In genomic region chr5:139825947-139826346, GRCm38 (mm10) we compare ENCODE assay signal across 8 mouse cellular contexts. TPM values are rescaled to one million over a fixed set of nuclear protein-coding genes. Genes with fewer than 3 reads are reported as not detected.
DNase-seq lines count a peak whose midpoint lies in the region; ATAC-seq and TF ChIP-seq lines count a peak whose summit lies in the region.

No protein-coding gene starts in this region.

- WGBS in kidney, embryonic 15.5 days = 42% methylated on average over 11 of the region's 11 CpGs
- 43% methylated on average over 11 of the region's 11 CpGs for WGBS in hindbrain, embryonic 14.5 days
- WGBS in midbrain, embryonic 14.5 days = 48% methylated on average over 11 of the region's 11 CpGs

- H3K4me2 ChIP-seq in kidney, embryonic 15.5 days = peak overlapping the region; percentile 67
- H3K4me2 ChIP-seq in hindbrain, embryonic 14.5 days (replicated peaks) = peak overlapping the region; percentile 97
- peak overlapping the region; percentile 95 for H3K4me2 ChIP-seq in midbrain, embryonic 14.5 days (ENCODE audit: low read length)

- peak overlapping the region; percentile 93 for H3K4me3 ChIP-seq in kidney, embryonic 15.5 days (replicated peaks)
- peak overlapping the region; percentile 86 for H3K4me3 ChIP-seq in hindbrain, embryonic 14.5 days (replicated peaks; ENCODE audit: low read length)
- H3K4me3 ChIP-seq in midbrain, embryonic 14.5 days (replicated peaks; ENCODE audit: low read depth, low read length) = peak overlapping the region; percentile 87

- ATAC-seq in kidney, embryonic 15.5 days (replicated peaks; ENCODE audit: low FRiP score) = no peak
- ATAC-seq in hindbrain, embryonic 14.5 days (ENCODE audit: low FRiP score) = no peak
- ATAC-seq in midbrain, embryonic 14.5 days (ENCODE audit: low FRiP score, low TSS enrichment) = no peak
- ATAC-seq in activated CD4-positive, CD25-positive, alpha-beta regulatory T cell, adult 4 months = no peak

- H3K27me3 ChIP-seq in kidney, embryonic 15.5 days = no peaks in the 10 kb centered on the region
- H3K27me3 ChIP-seq in hindbrain, embryonic 14.5 days (ENCODE audit: control insufficient read depth, insufficient read depth, low read length) = no peaks in the 10 kb centered on the region
- no peaks in the 10 kb centered on the region for H3K27me3 ChIP-seq in midbrain, embryonic 14.5 days (ENCODE audit: control insufficient read depth, insufficient read depth, low read length)

- no peak for TF ChIP-seq POLR2A in brain, embryonic 14.5 days (IDR thresholded peaks at IDR 0.05; ENCODE audit: borderline replicate concordance, extremely low read depth, insufficient read depth, insufficient read length, poor library complexity, severe bottlenecking)

- TF ChIP-seq CTCF in brain, embryonic 14.5 days (IDR thresholded peaks at IDR 0.05; ENCODE audit: borderline replicate concordance, extremely low read depth, insufficient read depth, insufficient read length) = no peak

- peak overlapping the region; percentile 81 for H3K9ac ChIP-seq in kidney, embryonic 15.5 days
- peak overlapping the region; percentile 89 for H3K9ac ChIP-seq in hindbrain, embryonic 14.5 days
- peak overlapping the region; percentile 73 for H3K9ac ChIP-seq in midbrain, embryonic 14.5 days (replicated peaks; ENCODE audit: low read length)

- peaks cover 34% of the 10 kb centered on the region for H3K36me3 ChIP-seq in kidney, embryonic 15.5 days
- peaks cover 27% of the 10 kb centered on the region for H3K36me3 ChIP-seq in hindbrain, embryonic 14.5 days (replicated peaks; ENCODE audit: control insufficient read depth, insufficient read depth)
- peaks cover 37% of the 10 kb centered on the region for H3K36me3 ChIP-seq in midbrain, embryonic 14.5 days (ENCODE audit: control insufficient read depth, insufficient read depth, low read length)

- no peaks in the 10 kb centered on the region for H3K9me3 ChIP-seq in kidney, embryonic 15.5 days (replicated peaks)
- no peaks in the 10 kb centered on the region for H3K9me3 ChIP-seq in hindbrain, embryonic 14.5 days (ENCODE audit: control insufficient read depth, low read length)
- no peaks in the 10 kb centered on the region for H3K9me3 ChIP-seq in midbrain, embryonic 14.5 days (ENCODE audit: control insufficient read depth, low read length)

- DNase-seq in kidney, adult 18-20 months = no peak
- DNase-seq in brain, embryonic 14.5 days (ENCODE audit: low read depth) = peak; percentile 7
- DNase-seq in hindbrain, embryonic 14.5 days (ENCODE audit: low spot score) = no peak
- DNase-seq in midbrain, embryonic 14.5 days = no peak
- no peak for DNase-seq in thymus, postnatal 0 days (ENCODE audit: low spot score)
- DNase-seq in left cerebral cortex, adult 11 months (ENCODE audit: low spot score) = no peak

- H3K4me1 ChIP-seq in kidney, embryonic 15.5 days = peaks cover 24% of the 10 kb centered on the region
- H3K4me1 ChIP-seq in hindbrain, embryonic 14.5 days (replicated peaks; ENCODE audit: control insufficient read depth, insufficient read depth, low read length) = peaks cover 14% of the 10 kb centered on the region
- peaks cover 11% of the 10 kb centered on the region for H3K4me1 ChIP-seq in midbrain, embryonic 14.5 days (ENCODE audit: control insufficient read depth, insufficient read depth, low read length)

- no peak overlapping the region for H3K27ac ChIP-seq in kidney, embryonic 15.5 days
- peak overlapping the region; percentile 80; the same call in 1 of the 2 replicates for H3K27ac ChIP-seq in hindbrain, embryonic 14.5 days
- peak overlapping the region; percentile 78 for H3K27ac ChIP-seq in midbrain, embryonic 14.5 days (replicated peaks; ENCODE audit: low read depth, low read length)

RNA-seq across cellular contexts. Expression of gene Gm26938, which starts 0.3 kb away (rescaled TPM):
- polyA plus RNA-seq in kidney, embryonic 15.5 days (2015; fragmentation: Nextera tagmentation; extraction: Ambion mirVana) = not detected in 2 replicates
- 0.53 TPM in 1 of 2 replicates, not detected in the other for polyA plus RNA-seq in brain, embryonic 14.5 days (2012; rRNA removed)
- 0.29 and 0.31 TPM in 2 replicates for polyA plus RNA-seq in hindbrain, embryonic 14.5 days (2014; fragmentation: Nextera tagmentation; extraction: Ambion mirVana)
- polyA plus RNA-seq in midbrain, embryonic 14.5 days (2014; fragmentation: Nextera tagmentation; extraction: Ambion mirVana) = 0.43 and 0.62 TPM in 2 replicates
- not detected for polyA plus RNA-seq in activated CD4-positive, CD25-positive, alpha-beta regulatory T cell, adult 4 months (2017; shearing (Covaris generic))
- not detected in 2 replicates for polyA plus RNA-seq in thymus, postnatal 0 days (2015; fragmentation: Nextera tagmentation; extraction: Ambion mirVana)

RNA-seq across cellular contexts. Expression of gene Psmg3, which starts 0.7 kb away (rescaled TPM):
- polyA plus RNA-seq in kidney, embryonic 15.5 days (2015; fragmentation: Nextera tagmentation; extraction: Ambion mirVana) = 74.0 and 77.8 TPM in 2 replicates
- polyA plus RNA-seq in brain, embryonic 14.5 days (2012; rRNA removed) = 50.6 and 73.4 TPM in 2 replicates
- polyA plus RNA-seq in hindbrain, embryonic 14.5 days (2014; fragmentation: Nextera tagmentation; extraction: Ambion mirVana) = 63.6 and 67.5 TPM in 2 replicates
- 72.6 and 78.0 TPM in 2 replicates for polyA plus RNA-seq in midbrain, embryonic 14.5 days (2014; fragmentation: Nextera tagmentation; extraction: Ambion mirVana)
- 10 to 100 TPM; 46.1 to 52.5 TPM for polyA plus RNA-seq in activated CD4-positive, CD25-positive, alpha-beta regulatory T cell, adult 4 months (2017; shearing (Covaris generic))
- polyA plus RNA-seq in thymus, postnatal 0 days (2015; fragmentation: Nextera tagmentation; extraction: Ambion mirVana) = 91.9 and 93.8 TPM in 2 replicates

RNA-seq across cellular contexts. Expression of gene Tmem184a, which starts 6.2 kb away (rescaled TPM):
- 5.8 and 7.2 TPM in 2 replicates for polyA plus RNA-seq in kidney, embryonic 15.5 days (2015; fragmentation: Nextera tagmentation; extraction: Ambion mirVana)
- polyA plus RNA-seq in brain, embryonic 14.5 days (2012; rRNA removed) = 0.34 and 0.57 TPM in 2 replicates
- 0.08 TPM in 1 of 2 replicates, not detected in the other for polyA plus RNA-seq in hindbrain, embryonic 14.5 days (2014; fragmentation: Nextera tagmentation; extraction: Ambion mirVana)
- 0.08 and 0.18 TPM in 2 replicates for polyA plus RNA-seq in midbrain, embryonic 14.5 days (2014; fragmentation: Nextera tagmentation; extraction: Ambion mirVana)
- under 1 TPM in 1 of 2 experiments, not detected in 1; 0.24 TPM for polyA plus RNA-seq in activated CD4-positive, CD25-positive, alpha-beta regulatory T cell, adult 4 months (2017; shearing (Covaris generic))
- polyA plus RNA-seq in thymus, postnatal 0 days (2015; fragmentation: Nextera tagmentation; extraction: Ambion mirVana) = 1.6 and 2.0 TPM in 2 replicates

RNA-seq across cellular contexts. Expression of gene Mafk, which starts 34.6 kb away (rescaled TPM):
- polyA plus RNA-seq in kidney, embryonic 15.5 days (2015; fragmentation: Nextera tagmentation; extraction: Ambion mirVana) = 10.6 and 11.1 TPM in 2 replicates
- polyA plus RNA-seq in brain, embryonic 14.5 days (2012; rRNA removed) = 12.6 and 13.6 TPM in 2 replicates
- 7.1 and 7.8 TPM in 2 replicates for polyA plus RNA-seq in hindbrain, embryonic 14.5 days (2014; fragmentation: Nextera tagmentation; extraction: Ambion mirVana)
- polyA plus RNA-seq in midbrain, embryonic 14.5 days (2014; fragmentation: Nextera tagmentation; extraction: Ambion mirVana) = 9.2 and 10.3 TPM in 2 replicates
- polyA plus RNA-seq in activated CD4-positive, CD25-positive, alpha-beta regulatory T cell, adult 4 months (2017; shearing (Covaris generic)) = 10 to 100 TPM; 10.4 to 16.7 TPM
- 39.4 and 40.8 TPM in 2 replicates for polyA plus RNA-seq in thymus, postnatal 0 days (2015; fragmentation: Nextera tagmentation; extraction: Ambion mirVana)

RNA-seq across cellular contexts. Expression of gene Ints1, which starts 50.5 kb away (rescaled TPM):
- 26.1 and 27.7 TPM in 2 replicates for polyA plus RNA-seq in kidney, embryonic 15.5 days (2015; fragmentation: Nextera tagmentation; extraction: Ambion mirVana)
- polyA plus RNA-seq in brain, embryonic 14.5 days (2012; rRNA removed) = 56.5 and 72.9 TPM in 2 replicates
- polyA plus RNA-seq in hindbrain, embryonic 14.5 days (2014; fragmentation: Nextera tagmentation; extraction: Ambion mirVana) = 37.2 and 37.6 TPM in 2 replicates
- polyA plus RNA-seq in midbrain, embryonic 14.5 days (2014; fragmentation: Nextera tagmentation; extraction: Ambion mirVana) = 39.0 and 44.7 TPM in 2 replicates
- 10 to 100 TPM; 15.6 to 16.7 TPM for polyA plus RNA-seq in activated CD4-positive, CD25-positive, alpha-beta regulatory T cell, adult 4 months (2017; shearing (Covaris generic))
- polyA plus RNA-seq in thymus, postnatal 0 days (2015; fragmentation: Nextera tagmentation; extraction: Ambion mirVana) = 26.8 and 28.9 TPM in 2 replicates
